Mouse (Mus musculus) liver, adult 2 months (tissue): ENCODE results near the gene Ror1. TPM values are rescaled to one million over a fixed set of nuclear protein-coding genes. Genes with fewer than 3 reads are reported as not detected.

Source experiments
- DNase-seq: peaks from one replicate; pipeline ENCODE4 v3.0.0-alpha.2; 2011; ENCODE audit warnings: low read depth, low spot score; ENCODE audit errors: extremely low read depth
- H3K27ac ChIP-seq: fragments of 200-500 bp; replicated peaks from 2 replicates; pipeline ENCODE4 v1.5.1; 2012; ENCODE audit warnings: low read depth, mild to moderate bottlenecking, control low read depth, inconsistent platforms, low read length; ENCODE audit not compliant: insufficient read depth
- H3K27me3 ChIP-seq: fragments of 200-500 bp; 2 replicates; pipeline ENCODE4 v1.6.1; 2012; ENCODE audit warnings: mild to moderate bottlenecking, moderate library complexity, low read length, inconsistent platforms; ENCODE audit not compliant: control insufficient read depth, insufficient read depth
- H3K36me3 ChIP-seq: fragments of 200-500 bp; 2 replicates; pipeline ENCODE4 v1.6.1; 2012; ENCODE audit warnings: low read length, inconsistent platforms; ENCODE audit not compliant: control insufficient read depth, insufficient read depth
- H3K4me1 ChIP-seq: fragments of 200-500 bp; 2 replicates; pipeline ENCODE4 v1.6.1; 2011; ENCODE audit warnings: low read length; ENCODE audit not compliant: control insufficient read depth, insufficient read depth
- H3K4me3 ChIP-seq: fragments of 200-500 bp; 2 replicates; pipeline ENCODE4 v1.5.1; 2011; ENCODE audit warnings: low read depth, mild to moderate bottlenecking, control low read depth, low read length, moderate library complexity; ENCODE audit not compliant: insufficient read depth
- H3K79me2 ChIP-seq: fragments of 200-500 bp; 2 replicates; pipeline ENCODE4 v1.6.1; 2012; ENCODE audit warnings: inconsistent platforms, mild to moderate bottlenecking, low read length, moderate library complexity; ENCODE audit not compliant: control insufficient read depth, insufficient read depth
- H3K9ac ChIP-seq: fragments of 200-500 bp; 2 replicates; pipeline ENCODE4 v1.6.1; 2012; ENCODE audit warnings: low read depth, mild to moderate bottlenecking, control low read depth, inconsistent platforms, low read length
- CTCF ChIP-seq: fragments of 200-500 bp; IDR thresholded peaks from 2 replicates; pipeline ENCODE4 v1.5.1; 2011; ENCODE audit warnings: low read depth, low read length, control low read depth
- POLR2A ChIP-seq: fragments of 200-500 bp; IDR thresholded peaks from 2 replicates; pipeline ENCODE4 v1.6.1; 2011; ENCODE audit warnings: low read length, control low read depth; ENCODE audit not compliant: insufficient read depth; ENCODE audit errors: extremely low read depth
- WGBS: fragments of 180-500 bp; shearing (Covaris S2); methylation state at CpG from one replicate; pipeline ENCODE4 v1.1.7; 2018; 5-methylcytosine and 5-hydroxymethylcytosine counted together
- polyA plus RNA-seq: library from polyadenylated mRNA; depleted of rRNA; stranded (reverse); fragments of >200 nt; gene quantifications from 2 replicates; pipeline ENCODE4 v1.2.3, GENCODE M21; 2012
- total RNA-seq: library from RNA; depleted of rRNA; stranded (reverse); fragments of >200 nt; gene quantifications from 2 replicates; pipeline ENCODE4 v1.2.3, GENCODE M21; 2014

Gene Ror1
- total and polyA plus RNA-seq, 2 experiments: 0.56 to 1.4 TPM

DNA sequence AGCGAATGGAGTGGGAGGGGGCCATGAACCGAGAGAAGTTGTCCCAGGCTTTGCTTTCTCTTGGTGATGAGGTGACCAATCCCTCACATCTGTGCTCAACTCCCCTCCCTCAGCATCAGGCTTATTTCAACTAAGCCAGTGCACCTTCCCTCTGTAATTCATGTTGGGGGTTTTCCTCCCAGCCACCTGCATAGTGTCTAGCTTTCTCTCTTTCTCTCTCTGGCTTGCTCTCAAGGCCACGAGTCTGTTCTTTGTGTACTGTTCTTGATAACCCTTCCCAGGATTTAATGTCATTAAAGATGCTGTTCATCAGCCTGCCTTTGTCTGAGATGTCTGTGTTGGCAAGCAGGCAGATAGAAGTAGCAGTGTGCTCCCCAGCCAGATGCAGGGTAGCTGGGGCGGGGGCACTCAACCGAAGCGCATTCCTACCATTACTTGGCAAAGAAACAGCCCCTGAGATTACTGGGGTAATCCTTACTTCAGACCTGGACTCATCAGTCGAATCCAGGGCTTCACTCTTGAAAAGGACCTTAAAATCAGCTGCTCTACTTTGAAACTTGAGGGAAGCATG, 59.1 kb downstream of the Ror1 start:
- H3K9ac ChIP-seq: no peak overlapping the region
- H3K4me1 ChIP-seq: no peaks in the 10 kb centered on the region
- no peak for TF ChIP-seq CTCF
- no peak for TF ChIP-seq POLR2A
- 83% methylated on average over 7 of the region's 7 CpGs for WGBS
- no peaks in the 10 kb centered on the region for H3K27me3 ChIP-seq
- H3K4me3 ChIP-seq: no peak overlapping the region
- no peak overlapping the region for H3K27ac ChIP-seq
- H3K36me3 ChIP-seq: no peaks in the 10 kb centered on the region
- peaks cover 4% of the 10 kb centered on the region; the same call in 1 of the 2 replicates for H3K79me2 ChIP-seq
- no peak for DNase-seq

DNA sequence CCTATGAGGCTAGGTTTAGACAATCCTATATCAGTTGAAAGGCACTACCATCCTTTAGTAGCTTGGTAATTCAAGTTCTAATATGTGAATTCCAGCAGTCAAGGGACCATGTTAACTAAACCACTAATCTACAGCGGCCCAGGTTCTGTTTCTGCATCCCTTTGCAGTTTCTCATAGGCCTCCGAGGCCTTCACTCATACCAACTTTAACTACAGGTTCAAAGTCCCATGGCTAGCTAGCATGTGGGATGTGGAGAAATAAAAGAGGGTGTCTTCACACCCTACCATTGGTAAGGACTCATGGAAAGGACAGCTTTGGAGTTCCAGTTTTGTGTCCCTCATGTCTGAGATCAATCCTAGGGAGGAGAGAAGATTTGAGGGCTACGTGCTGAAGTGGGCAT, 60.1 kb downstream of the Ror1 start:
- peaks cover 4% of the 10 kb centered on the region; the same call in 1 of the 2 replicates for H3K79me2 ChIP-seq
- no peaks in the 10 kb centered on the region for H3K4me1 ChIP-seq
- H3K36me3 ChIP-seq: no peaks in the 10 kb centered on the region
- no peak overlapping the region for H3K4me3 ChIP-seq
- H3K27me3 ChIP-seq: no peaks in the 10 kb centered on the region
- no peak overlapping the region for H3K9ac ChIP-seq
- WGBS: 81% methylated on average over 3 of the region's 3 CpGs
- H3K27ac ChIP-seq: no peak overlapping the region
- TF ChIP-seq CTCF (no peak), POLR2A (no peak)
- no peak for DNase-seq

GRCm38 (mm10) chr4:100158401-100158800, 62.8 kb downstream of the Ror1 start:
- Histone ChIP-seq H3K4me1 (no peaks in the 10 kb centered on the region), H3K27ac (no peak overlapping the region), H3K79me2 (peaks cover 4% of the 10 kb centered on the region; the same call in 1 of the 2 replicates), H3K27me3 (no peaks in the 10 kb centered on the region), H3K9ac (no peak overlapping the region), H3K4me3 (no peak overlapping the region), H3K36me3 (no peaks in the 10 kb centered on the region)
- no peak for DNase-seq
- TF ChIP-seq POLR2A (no peak), CTCF (no peak)
- WGBS: 88% methylated on average over 5 of the region's 5 CpGs

DNA sequence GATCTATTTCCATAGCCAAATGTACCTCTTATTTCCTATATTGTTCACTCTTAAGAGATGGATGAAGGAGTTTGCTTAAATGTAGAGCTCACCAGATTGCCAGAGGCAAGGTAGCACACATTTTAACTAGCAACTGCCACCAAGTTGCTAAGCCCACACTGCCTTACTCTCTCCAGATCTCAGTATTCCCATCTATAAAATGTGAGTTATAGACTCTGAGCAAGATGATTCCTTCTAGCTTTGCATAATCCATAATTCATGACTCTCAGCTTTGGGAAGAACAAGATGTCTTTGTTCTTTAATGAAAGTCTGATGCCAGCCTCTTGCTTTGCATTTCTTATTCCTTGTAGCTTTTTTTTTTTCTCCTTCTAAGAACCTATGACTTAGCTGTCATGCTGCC, 64.6 kb downstream of the Ror1 start:
- no peaks in the 10 kb centered on the region for H3K4me1 ChIP-seq
- no peaks in the 10 kb centered on the region for H3K27me3 ChIP-seq
- H3K4me3 ChIP-seq: no peak overlapping the region
- TF ChIP-seq CTCF (no peak), POLR2A (no peak)
- no peaks in the 10 kb centered on the region; the same call in 1 of the 2 replicates for H3K79me2 ChIP-seq
- H3K9ac ChIP-seq: no peak overlapping the region
- no peak overlapping the region for H3K27ac ChIP-seq
- H3K36me3 ChIP-seq: no peaks in the 10 kb centered on the region
- DNase-seq: no peak

GRCm38 (mm10) chr4:100165790-100166189, 70.2 kb downstream of the Ror1 start:
- no peaks in the 10 kb centered on the region for H3K36me3 ChIP-seq
- DNase-seq: no peak
- H3K9ac ChIP-seq: no peak overlapping the region
- TF ChIP-seq POLR2A (no peak), CTCF (no peak)
- H3K4me3 ChIP-seq: no peak overlapping the region
- H3K27me3 ChIP-seq: no peaks in the 10 kb centered on the region
- H3K27ac ChIP-seq: no peak overlapping the region
- peaks cover 4% of the 10 kb centered on the region; the same call in 1 of the 2 replicates for H3K79me2 ChIP-seq
- no peaks in the 10 kb centered on the region for H3K4me1 ChIP-seq
- WGBS: 86% methylated on average over 7 of the region's 7 CpGs

DNA sequence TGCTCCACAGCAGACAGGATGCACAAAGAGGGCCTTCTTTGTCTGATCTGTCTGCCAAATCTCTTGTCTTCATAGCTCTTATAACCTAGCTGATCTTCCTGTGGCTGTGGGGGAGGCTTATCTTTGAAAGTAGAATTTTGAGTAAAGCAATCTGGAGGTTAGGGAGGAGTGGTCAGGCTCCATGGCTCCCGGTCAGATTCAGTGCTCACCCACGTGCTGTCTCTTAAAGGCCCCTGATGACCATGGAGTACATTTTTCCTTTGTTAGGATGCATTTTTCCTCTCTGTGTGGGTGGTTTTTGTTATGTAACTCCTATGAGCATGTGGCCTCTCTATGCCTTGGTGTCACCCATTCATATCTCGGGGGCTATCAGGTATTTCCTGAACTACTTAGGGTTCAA, 71.3 kb downstream of the Ror1 start:
- 71% methylated on average over 3 of the region's 3 CpGs for WGBS

More for the DNA sequence above, 71.3 kb downstream of the Ror1 start:
- H3K27ac ChIP-seq: no peak overlapping the region
- no peaks in the 10 kb centered on the region for H3K36me3 ChIP-seq
- H3K79me2 ChIP-seq: peaks cover 6% of the 10 kb centered on the region; the same call in 1 of the 2 replicates
- TF ChIP-seq CTCF (no peak), POLR2A (no peak)
- H3K4me1 ChIP-seq: no peaks in the 10 kb centered on the region
- DNase-seq: no peak
- H3K27me3 ChIP-seq: no peaks in the 10 kb centered on the region
- no peak overlapping the region for H3K4me3 ChIP-seq
- no peak overlapping the region for H3K9ac ChIP-seq
